Mouse (Mus musculus) layer of hippocampus, postnatal 14 days (tissue): Measurements from ENCODE around the gene Wasf1. TPM values are rescaled to one million over a fixed set of nuclear protein-coding genes. Genes with fewer than 3 reads are reported as not detected.

Source experiments
- DNase-seq, 2 experiments: peaks; one replicate each; pipeline ENCODE4 v3.0.0; 2021 to 2022; ENCODE audit warnings: low spot score in 2 of 2, mixed read lengths in 1 of 2
- total RNA-seq, 2 experiments: library from RNA; stranded (reverse); gene quantifications; 2 replicates each; pipeline ENCODE4 v1.2.3; 2021

Gene Wasf1
- total RNA-seq, 2 experiments from 2014 or later, result 383 to 387 TPM

- DNase-seq, result peak; percentile 31 to 42
Measured at GRCm38 (mm10) chr10:40969372-40970033, 86.2 kb downstream of the Wasf1 start.

GRCm38 (mm10) chr10:40970601-40971245, 87.4 kb downstream of the Wasf1 start:
- DNase-seq, result peak in 1 of 2 experiments; percentile 46

- no peak for DNase-seq
Measured at GRCm38 (mm10) chr10:40971256-40971655, 88.0 kb downstream of the Wasf1 start.

- no peak for DNase-seq
Measured at GRCm38 (mm10) chr10:40983761-40984160, 100.5 kb downstream of the Wasf1 start.

GRCm38 (mm10) chr10:40984600-40984999, 101.3 kb downstream of the Wasf1 start:
- no peak for DNase-seq

- DNase-seq, result no peak
Measured at GRCm38 (mm10) chr10:40985350-40985749, 102.1 kb downstream of the Wasf1 start.

Other genes with a start within 250 kb of the Wasf1 start
- gene Mettl24, start 200.2 kb upstream of the Wasf1 start, total RNA-seq, result 1 to 10 TPM; 1.2 to 1.9 TPM
- gene Cdc40, start 164 bp upstream of the Wasf1 start, total RNA-seq, result 10 to 100 TPM; 47.2 to 52.4 TPM
- 1 to 10 TPM; 2.4 to 3.3 TPM for gene Gpr6, start 188.8 kb downstream of the Wasf1 start, total RNA-seq